Mouse (Mus musculus) limb, embryonic 14.5 days (tissue): ENCODE results near the gene Gpbp1. TPM values are rescaled to one million over a fixed set of nuclear protein-coding genes. Genes with fewer than 3 reads are reported as not detected.
A peak's percentile ranks its signal among the peaks of the same experiment; 100 is the strongest.

Source experiments
- ATAC-seq: fragments of 200-750 bp; cut with Nextera tagmentation; 2 replicates; pipeline ENCODE4 v1.8.0; 2017; ENCODE audit warnings: low read depth, moderate number of reproducible peaks, moderate TSS enrichment; ENCODE audit not compliant: low FRiP score
- DNase-seq: peaks from one replicate; pipeline ENCODE4 v3.0.0-alpha.2; 2015; ENCODE audit warnings: low spot score
- H3K27ac ChIP-seq: fragments of 300-500 bp; sonication (generic); replicated peaks from 2 replicates; pipeline ENCODE4 v1.5.1; 2014; ENCODE audit warnings: low read depth, mild to moderate bottlenecking, low read length, moderate library complexity, mixed read lengths
- H3K27me3 ChIP-seq: fragments of 300-500 bp; sonication (generic); 2 replicates; pipeline ENCODE4 v1.6.1; 2014; ENCODE audit warnings: low read length, mixed read lengths; ENCODE audit not compliant: control insufficient read depth, insufficient read depth
- H3K36me3 ChIP-seq: fragments of 300-500 bp; sonication (generic); 2 replicates; pipeline ENCODE4 v1.6.1; 2014; ENCODE audit warnings: mild to moderate bottlenecking, low read length, moderate library complexity, mixed read lengths; ENCODE audit not compliant: control insufficient read depth, insufficient read depth
- H3K4me1 ChIP-seq: fragments of 300-500 bp; sonication (generic); 2 replicates; pipeline ENCODE4 v1.6.1; 2014; ENCODE audit warnings: antibody characterized with exemption, low read length, mixed read lengths; ENCODE audit not compliant: control insufficient read depth, insufficient read depth
- H3K4me2 ChIP-seq: fragments of 300-500 bp; sonication (generic); replicated peaks from 2 replicates; pipeline ENCODE4 v1.6.1; 2014; ENCODE audit warnings: low read depth, mild to moderate bottlenecking, low read length, moderate library complexity; ENCODE audit not compliant: severe bottlenecking
- H3K4me3 ChIP-seq: fragments of 300-500 bp; sonication (generic); replicated peaks from 2 replicates; pipeline ENCODE4 v1.5.1; 2014; ENCODE audit warnings: low read length
- H3K9ac ChIP-seq: fragments of 300-500 bp; sonication (generic); 2 replicates; pipeline ENCODE4 v1.6.1; 2014; ENCODE audit warnings: mild to moderate bottlenecking, low read depth, low read length, moderate library complexity; ENCODE audit not compliant: severe bottlenecking
- H3K9me3 ChIP-seq: fragments of 300-500 bp; sonication (generic); 2 replicates; pipeline ENCODE4 v1.6.1; 2016; ENCODE audit warnings: low read length; ENCODE audit not compliant: control insufficient read depth
- POLR2A ChIP-seq: fragments of 200-500 bp; IDR thresholded peaks from 2 replicates; pipeline ENCODE4 v1.8.0; 2012; ENCODE audit warnings: inconsistent platforms, mild to moderate bottlenecking, moderate library complexity, borderline replicate concordance; ENCODE audit not compliant: insufficient read depth, insufficient read length; ENCODE audit errors: extremely low read depth
- WGBS: fragments of 180-500 bp; shearing (Covaris S2); extraction: QIAGEN DNeasy Blood & Tissue Kit; methylation state at CpG from one replicate; pipeline ENCODE4 v1.1.7; 2014; 5-methylcytosine and 5-hydroxymethylcytosine counted together
- polyA plus RNA-seq, 2 experiments: library from polyadenylated mRNA; depleted of rRNA in 1 of 2; stranded (reverse) in 1 of 2; unstranded in 1 of 2; fragments of >200 nt; fragmentation: Nextera tagmentation in 1 of 2; extraction: Ambion mirVana in 1 of 2; gene quantifications; 2 replicates each; pipeline versions ENCODE4 v1.2.1 to v1.2.3; 2012 to 2014

The Gpbp1 gene
- 29.4 and 53.3 TPM in 2 replicates for polyA plus RNA-seq (2012; rRNA removed)
- polyA plus RNA-seq (2014; fragmentation: Nextera tagmentation; extraction: Ambion mirVana) = 84.2 and 97.0 TPM in 2 replicates

DNA sequence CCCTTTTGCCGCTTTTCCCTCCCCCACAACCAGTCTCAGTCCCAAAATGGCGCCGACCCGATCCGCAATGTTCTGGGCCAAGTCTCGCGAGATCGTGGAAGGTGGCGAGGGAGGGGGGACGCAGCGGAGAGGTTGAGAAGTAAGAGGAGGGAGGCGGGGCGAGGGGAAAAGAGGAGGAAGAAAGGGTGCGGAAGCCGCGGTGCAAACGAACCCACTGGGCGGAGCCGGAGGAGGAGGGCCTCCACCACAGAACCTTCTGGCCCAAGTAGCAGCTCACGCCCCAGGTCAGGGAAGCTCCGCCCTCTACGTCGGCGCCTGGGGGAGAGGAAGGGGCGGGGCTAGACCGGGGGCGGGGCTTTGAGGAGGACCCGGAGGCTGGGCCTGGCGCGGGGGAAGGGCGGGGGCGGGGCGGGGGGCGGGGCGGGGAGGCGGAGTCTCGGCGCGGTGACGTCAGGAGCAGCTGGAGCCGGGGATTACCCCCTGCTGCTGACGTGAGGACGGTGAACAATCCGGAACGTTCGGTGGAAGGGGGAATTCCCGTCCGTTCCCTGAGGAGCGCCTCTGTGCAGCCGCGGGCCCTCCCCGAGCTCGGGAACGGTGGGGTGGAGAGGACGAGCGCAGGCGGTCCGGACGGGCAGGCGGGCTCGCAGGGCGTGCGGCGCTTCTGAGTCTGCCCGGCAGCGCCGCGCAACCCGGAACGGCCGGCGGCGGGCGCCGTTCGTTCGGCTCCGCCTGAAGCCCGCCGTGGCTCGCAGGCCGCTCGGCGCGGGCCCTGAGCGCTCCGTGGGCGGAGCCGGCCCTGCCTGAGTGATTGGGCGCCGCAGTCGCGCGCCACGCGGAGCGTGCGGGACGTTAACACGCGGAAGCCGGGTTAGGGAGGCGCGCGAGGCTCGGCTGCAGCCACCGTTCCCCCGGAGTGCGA, at the start of gene Gpbp1:
Gpbp1 (minus strand) TSS at position 310 of the 922 bp plus-strand sequence.
- H3K36me3 ChIP-seq = no peaks in the 10 kb centered on the region
- peak within 1 kb of the TSS; percentile 98 for H3K27ac ChIP-seq
- H3K4me1 ChIP-seq = peaks cover 17% of the 10 kb centered on the region
- ATAC-seq (peak; percentile 96), DNase-seq (peak; percentile 99)
- no peaks in the 10 kb centered on the region for H3K9me3 ChIP-seq
- peaks cover 18% of the 10 kb centered on the region for H3K27me3 ChIP-seq
- H3K4me2 ChIP-seq = peak within 1 kb of the TSS; percentile 75
- no peak for TF ChIP-seq POLR2A
- H3K9ac ChIP-seq = peak within 1 kb of the TSS; percentile 97
- WGBS = 2% methylated on average over 67 of the region's 109 CpGs
- H3K4me3 ChIP-seq = peak within 1 kb of the TSS; percentile 96

DNA sequence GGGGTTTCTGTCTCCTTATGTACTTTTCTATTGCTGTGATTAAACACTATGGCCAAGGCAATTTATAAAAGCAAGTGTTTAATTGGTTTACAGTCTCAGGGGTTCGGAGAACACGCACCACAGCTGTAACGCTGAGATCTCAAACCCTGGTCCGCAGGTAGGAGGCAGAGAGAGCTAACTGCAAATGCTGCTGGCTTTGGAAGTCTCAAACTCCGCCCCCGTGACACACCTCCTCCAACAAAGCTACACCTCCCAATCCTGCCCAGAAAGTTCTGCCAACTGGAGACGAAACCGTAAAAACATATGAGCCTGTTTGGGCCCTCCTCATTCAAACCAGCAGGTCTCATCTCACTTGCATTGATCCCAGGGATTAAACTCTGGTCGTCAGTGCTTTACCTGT, 47.8 kb upstream of the Gpbp1 start:
- 66% methylated on average over 9 of the region's 9 CpGs for WGBS
- Histone ChIP-seq H3K27me3 (no peaks in the 10 kb centered on the region), H3K4me3 (no peak overlapping the region), H3K9me3 (no peaks in the 10 kb centered on the region), H3K4me2 (no peak overlapping the region), H3K4me1 (no peaks in the 10 kb centered on the region), H3K36me3 (no peaks in the 10 kb centered on the region), H3K27ac (no peak overlapping the region), H3K9ac (no peak overlapping the region)
- no peak for DNase-seq
- no peak for TF ChIP-seq POLR2A
- no peak for ATAC-seq

- H3K4me3 ChIP-seq = no peak overlapping the region
- H3K4me1 ChIP-seq = no peaks in the 10 kb centered on the region
- no peaks in the 10 kb centered on the region for H3K36me3 ChIP-seq
- no peaks in the 10 kb centered on the region for H3K27me3 ChIP-seq
- ATAC-seq (no peak), DNase-seq (no peak)
- H3K27ac ChIP-seq = no peak overlapping the region
- H3K9me3 ChIP-seq = no peaks in the 10 kb centered on the region
- H3K9ac ChIP-seq = no peak overlapping the region
- TF ChIP-seq POLR2A = no peak
- H3K4me2 ChIP-seq = no peak overlapping the region
- 78% methylated on average over 6 of the region's 6 CpGs for WGBS
These were observed 46.4 kb upstream of the Gpbp1 start for GRCm38 (mm10) chr13:111536207-111536887.

- no peak for DNase-seq
- TF ChIP-seq POLR2A = no peak
- Histone ChIP-seq H3K27ac (no peak overlapping the region), H3K27me3 (no peaks in the 10 kb centered on the region), H3K4me1 (no peaks in the 10 kb centered on the region), H3K9ac (no peak overlapping the region), H3K36me3 (no peaks in the 10 kb centered on the region), H3K4me3 (no peak overlapping the region), H3K4me2 (no peak overlapping the region), H3K9me3 (no peaks in the 10 kb centered on the region)
- ATAC-seq = no peak
- WGBS = 60% methylated on average over 6 of the region's 6 CpGs
These were observed 44.2 kb upstream of the Gpbp1 start for GRCm38 (mm10) chr13:111534131-111534530.

GRCm38 (mm10) chr13:111532178-111532948, 42.5 kb upstream of the Gpbp1 start:
- Histone ChIP-seq H3K27me3 (no peaks in the 10 kb centered on the region), H3K4me2 (no peak overlapping the region), H3K27ac (no peak overlapping the region), H3K9me3 (no peaks in the 10 kb centered on the region), H3K4me1 (no peaks in the 10 kb centered on the region), H3K9ac (no peak overlapping the region), H3K36me3 (no peaks in the 10 kb centered on the region), H3K4me3 (no peak overlapping the region)
- DNase-seq = no peak
- 85% methylated on average over 16 of the region's 16 CpGs for WGBS
- ATAC-seq = no peak
- no peak for TF ChIP-seq POLR2A
